Mouse (Mus musculus) gastrocnemius, adult 8-10 months (tissue): Measurements from ENCODE around the gene Myo15. TPM values are rescaled to one million over a fixed set of nuclear protein-coding genes. Genes with fewer than 3 reads are reported as not detected.
"Not testable (repeated sequence)": the region's sequence is repeated elsewhere in the genome, so short reads cannot be mapped to it uniquely, and the experiment has no call there.

ENCODE experiments used
- DNase-seq, 2 experiments: peaks; one replicate each; pipeline ENCODE4 v3.0.0; 2022; ENCODE audit warnings: low spot score in 2 of 2
- total RNA-seq, 4 experiments: library from RNA; stranded (reverse); gene quantifications; 2 replicates each; pipeline ENCODE4 v1.2.4; 2022

Myo15 gene
- total RNA-seq, 4 experiments from 2014 or later = 0.05 TPM; not detected in 2

DNA sequence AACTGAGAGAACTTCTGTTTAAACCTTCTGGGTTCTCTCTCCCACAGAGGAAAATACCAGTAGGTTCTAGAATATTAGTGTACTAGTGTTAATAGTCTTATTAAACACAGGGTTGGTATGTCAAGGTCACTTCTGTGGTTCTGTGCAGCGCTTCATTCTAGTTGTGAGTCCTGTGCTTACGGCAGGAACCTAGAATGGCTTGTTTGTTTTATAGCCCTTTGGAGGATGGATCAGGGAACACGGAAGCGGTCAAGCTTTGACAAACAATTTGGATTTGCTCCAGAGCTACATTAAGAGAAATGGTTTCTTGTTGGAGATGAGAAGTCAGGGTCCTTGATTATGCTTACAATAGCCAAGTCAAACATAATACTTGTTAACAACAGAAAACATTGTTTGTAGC lies 76.3 kb downstream of the Myo15 start:
- DNase-seq = no peak

GRCm38 (mm10) chr11:60548112-60548511 lies 79.0 kb downstream of the Myo15 start:
- DNase-seq = no peak

GRCm38 (mm10) chr11:60553091-60553490 lies 84.0 kb downstream of the Myo15 start:
- DNase-seq = no peak

DNA sequence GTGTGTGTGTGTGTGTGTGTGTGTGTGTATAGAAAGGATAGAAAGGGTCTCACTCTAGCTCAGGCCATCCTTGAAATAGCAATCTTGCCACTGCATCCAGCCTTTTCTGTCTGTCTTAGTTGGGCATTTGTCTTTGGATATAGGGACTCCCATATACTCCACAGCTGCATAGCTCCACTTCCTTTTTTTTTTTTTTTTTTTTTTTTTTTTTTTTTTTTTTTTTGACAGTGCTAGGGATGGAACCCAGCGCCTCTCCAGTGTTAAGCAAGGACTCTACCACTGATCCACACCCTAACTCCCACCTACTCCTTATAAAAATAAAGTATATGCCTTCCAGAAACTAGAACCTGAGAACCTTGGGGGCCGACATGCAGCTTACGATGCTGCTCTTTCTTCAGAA lies 88.5 kb downstream of the Myo15 start:
- DNase-seq = no peak

DNA sequence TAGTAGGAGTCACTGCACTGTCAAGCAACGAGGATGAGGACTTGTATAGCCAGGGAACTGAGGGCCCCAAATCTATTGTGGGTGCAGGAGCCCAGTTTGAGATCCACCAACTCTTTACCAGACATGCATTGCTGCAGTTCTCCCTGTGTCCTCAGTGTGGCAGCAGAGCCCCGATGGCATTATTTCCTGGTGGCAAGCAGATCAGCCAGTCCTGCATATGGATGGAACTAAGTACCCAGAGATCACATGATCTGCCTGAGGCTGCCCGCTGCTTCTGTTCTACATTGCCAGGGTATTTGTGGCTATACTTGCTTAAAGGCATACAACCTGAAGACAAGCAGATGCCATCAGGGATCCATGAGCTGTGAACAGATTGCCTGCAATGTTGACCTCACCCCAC lies 90.2 kb downstream of the Myo15 start:
- DNase-seq = peak; percentile 35 to 56

DNA sequence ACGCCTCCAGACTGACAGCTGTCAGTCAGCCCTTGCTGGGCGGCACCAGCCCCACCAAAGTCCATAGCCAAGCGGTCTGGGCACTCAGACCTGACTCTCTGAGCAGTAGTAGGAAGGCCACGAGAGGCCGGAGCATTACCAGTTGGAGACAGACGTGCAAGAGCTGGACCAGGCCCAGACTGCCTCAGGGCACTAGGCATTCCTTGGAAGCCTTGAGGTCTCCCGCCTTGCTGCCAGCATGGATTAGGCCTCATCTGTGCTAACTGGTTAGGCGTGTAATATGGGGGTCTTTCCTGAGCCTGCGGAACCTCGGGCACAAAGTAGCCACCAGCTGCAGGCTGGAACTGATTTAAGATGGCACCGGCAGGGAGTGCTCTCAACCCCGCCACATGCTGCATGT lies 104.9 kb downstream of the Myo15 start:
- not testable (repeated sequence) for DNase-seq

Other genes with a start within 250 kb of the Myo15 start
- 10 to 100 TPM; 35.4 to 57.5 (median 43.5) TPM for gene Srebf1, start 246.8 kb upstream of the Myo15 start, total RNA-seq
- 10 to 100 TPM; 61.0 to 68.8 (median 65.7) TPM for gene Tom1l2, start 116.4 kb upstream of the Myo15 start, total RNA-seq
- 1 to 10 TPM; 1.1 to 1.4 (median 1.1) TPM for gene Drc3, start 116.0 kb upstream of the Myo15 start, total RNA-seq
- gene Gid4, start 52.2 kb upstream of the Myo15 start, total RNA-seq = 10 to 100 TPM; 72.7 to 86.1 (median 75.5) TPM
- gene Atpaf2, start 50.9 kb upstream of the Myo15 start, total RNA-seq = 10 to 100 TPM; 28.9 to 30.7 (median 30.6) TPM
- 10 to 100 TPM; 21.6 to 24.9 (median 22.7) TPM for gene Drg2, start 14.7 kb upstream of the Myo15 start, total RNA-seq
- 100 to 1,000 TPM; 137 to 160 (median 145) TPM for gene Alkbh5, start 67.0 kb downstream of the Myo15 start, total RNA-seq
- 10 to 100 TPM in 1 of 4 experiments, 1 to 10 TPM in 3; 9.5 to 10.3 (median 9.8) TPM for gene Llgl1, start 230.4 kb downstream of the Myo15 start, total RNA-seq